Mouse (Mus musculus) heart, embryonic 12.5 days (tissue): ENCODE measurements at regions not wholly inside any gene's neighbourhood (a gene's known extent, or its start where the extent isn't known, plus 50 kb on each side); places are given as distances from the start of the nearest gene placed in this dataset.
A peak's percentile ranks its signal among the peaks of the same experiment; 100 is the strongest.

Experiments used
- ATAC-seq: fragments of 200-750 bp; cut with Nextera tagmentation; 2 replicates; pipeline ENCODE4 v1.8.0; 2017; ENCODE audit warnings: moderate TSS enrichment, moderate library complexity; ENCODE audit not compliant: insufficient number of reproducible peaks, low FRiP score
- H3K27ac ChIP-seq: fragments of 300-500 bp; sonication (generic); 2 replicates; pipeline ENCODE4 v1.5.1; 2016; ENCODE audit warnings: mild to moderate bottlenecking, moderate library complexity; ENCODE audit not compliant: poor library complexity, severe bottlenecking
- H3K27me3 ChIP-seq: fragments of 300-500 bp; sonication (generic); replicated peaks from 2 replicates; pipeline ENCODE4 v1.6.1; 2016; ENCODE audit warnings: mild to moderate bottlenecking, moderate library complexity
- H3K36me3 ChIP-seq: fragments of 300-500 bp; sonication (generic); 2 replicates; pipeline ENCODE4 v1.6.1; 2016; ENCODE audit warnings: mild to moderate bottlenecking, moderate library complexity
- H3K4me1 ChIP-seq: fragments of 300-500 bp; sonication (generic); replicated peaks from 2 replicates; pipeline ENCODE4 v1.6.1; 2016; ENCODE audit warnings: mild to moderate bottlenecking
- H3K4me2 ChIP-seq: fragments of 300-500 bp; sonication (generic); 2 replicates; pipeline ENCODE4 v1.6.1; 2016; ENCODE audit warnings: mild to moderate bottlenecking, moderate library complexity
- H3K4me3 ChIP-seq: fragments of 300-500 bp; sonication (generic); 2 replicates; pipeline ENCODE4 v1.5.1; 2016; ENCODE audit warnings: mild to moderate bottlenecking
- H3K9ac ChIP-seq: fragments of 300-500 bp; sonication (generic); 2 replicates; pipeline ENCODE4 v1.6.1; 2016; ENCODE audit warnings: mild to moderate bottlenecking, moderate library complexity
- H3K9me3 ChIP-seq: fragments of 300-500 bp; sonication (generic); replicated peaks from 2 replicates; pipeline ENCODE4 v1.6.1; 2016; ENCODE audit warnings: mild to moderate bottlenecking, moderate library complexity
- WGBS: fragments of 180-500 bp; shearing (Covaris S2); methylation state at CpG from one replicate; pipeline ENCODE4 v1.1.7; 2016; 5-methylcytosine and 5-hydroxymethylcytosine counted together

DNA sequence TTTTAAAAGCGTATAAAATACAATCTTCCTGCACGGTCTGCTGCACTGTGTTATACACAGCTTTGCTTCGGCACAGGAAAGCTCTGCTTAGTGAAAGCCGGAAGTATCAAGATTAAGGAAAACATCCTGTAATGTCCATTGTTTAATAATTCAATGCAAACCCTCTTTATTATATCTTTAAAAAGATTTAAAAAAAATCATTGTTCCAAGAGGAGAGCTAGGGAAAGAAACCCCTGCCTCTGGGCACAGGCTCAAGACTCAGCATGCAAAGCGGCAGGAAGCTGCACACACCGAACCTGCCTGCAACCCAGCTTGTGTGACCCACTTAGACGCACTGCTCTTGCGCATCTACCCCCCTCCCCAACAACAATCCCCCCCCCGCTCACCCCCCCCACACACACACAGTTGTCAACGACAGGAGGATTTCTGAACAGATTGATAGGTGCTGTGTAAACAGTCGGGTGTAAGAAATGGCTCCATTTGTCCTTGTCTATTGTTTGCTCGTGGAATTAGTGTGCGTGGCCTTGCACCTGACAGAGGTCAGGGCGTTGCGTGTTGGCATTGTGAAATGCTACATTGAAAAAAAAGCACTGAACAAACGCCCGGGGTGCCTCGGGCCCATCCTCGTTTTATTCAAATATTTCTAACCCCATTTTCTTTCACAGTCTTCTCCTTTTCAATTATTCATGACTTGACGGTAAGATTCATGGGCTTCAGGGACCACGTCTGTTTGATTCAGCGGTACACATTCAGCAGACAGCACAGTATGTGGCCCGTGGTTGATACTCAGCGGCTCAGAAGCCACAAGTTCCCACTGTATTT is 66.5 kb upstream of the Acbd6 start:
- Histone ChIP-seq H3K4me1 (peaks cover 5% of the 10 kb centered on the region), H3K36me3 (no peaks in the 10 kb centered on the region), H3K9ac (no peak overlapping the region), H3K4me2 (peak overlapping the region; percentile 20), H3K4me3 (no peak overlapping the region), H3K27me3 (no peaks in the 10 kb centered on the region), H3K9me3 (no peaks in the 10 kb centered on the region), H3K27ac (no peak overlapping the region)
- WGBS, result 64% methylated on average over 24 of the region's 24 CpGs
- ATAC-seq, result no peak

GRCm38 (mm10) chr1:155493333-155493732 is 64.6 kb upstream of the Acbd6 start:
- no peak overlapping the region for H3K27ac ChIP-seq
- no peak for ATAC-seq
- H3K9ac ChIP-seq, result no peak overlapping the region
- H3K4me2 ChIP-seq, result no peak overlapping the region
- peaks cover 5% of the 10 kb centered on the region for H3K4me1 ChIP-seq
- no peaks in the 10 kb centered on the region for H3K36me3 ChIP-seq
- 82% methylated on average over 6 of the region's 6 CpGs for WGBS
- H3K27me3 ChIP-seq, result no peaks in the 10 kb centered on the region
- H3K4me3 ChIP-seq, result no peak overlapping the region
- H3K9me3 ChIP-seq, result no peaks in the 10 kb centered on the region

GRCm38 (mm10) chr1:155493799-155494198 is 64.1 kb upstream of the Acbd6 start:
- Histone ChIP-seq H3K4me3 (no peak overlapping the region), H3K36me3 (no peaks in the 10 kb centered on the region), H3K9ac (no peak overlapping the region), H3K9me3 (no peaks in the 10 kb centered on the region), H3K4me1 (peaks cover 5% of the 10 kb centered on the region), H3K4me2 (no peak overlapping the region), H3K27me3 (no peaks in the 10 kb centered on the region), H3K27ac (no peak overlapping the region)
- no peak for ATAC-seq
- 53% methylated on average over 4 of the region's 4 CpGs for WGBS

DNA sequence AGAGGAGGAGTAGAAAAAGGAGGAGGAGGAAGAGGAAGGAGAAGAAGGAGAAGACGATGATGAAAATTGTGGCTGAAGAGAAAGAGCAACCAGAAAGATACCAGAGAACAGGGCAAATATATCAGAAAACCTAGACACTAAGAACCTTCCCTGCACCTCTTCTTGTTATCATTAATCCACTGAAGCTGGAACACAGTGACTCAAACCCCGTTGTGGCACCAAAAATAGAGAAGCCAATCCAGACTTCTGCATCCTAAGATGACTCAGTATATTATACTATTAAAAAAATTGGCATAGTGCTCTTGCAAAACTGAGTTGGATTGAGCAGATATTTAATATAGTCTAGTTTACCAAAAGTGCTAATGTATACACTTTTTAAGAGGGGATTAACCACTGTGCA is 63.6 kb upstream of the Acbd6 start:
- no peak overlapping the region for H3K9ac ChIP-seq
- no peaks in the 10 kb centered on the region for H3K9me3 ChIP-seq
- no peaks in the 10 kb centered on the region for H3K36me3 ChIP-seq
- no peaks in the 10 kb centered on the region for H3K27me3 ChIP-seq
- H3K4me2 ChIP-seq, result no peak overlapping the region
- no peak for ATAC-seq
- H3K4me1 ChIP-seq, result peaks cover 5% of the 10 kb centered on the region
- no peak overlapping the region for H3K4me3 ChIP-seq
- no peak overlapping the region for H3K27ac ChIP-seq
- 67% methylated on average over 2 of the region's 2 CpGs for WGBS

DNA sequence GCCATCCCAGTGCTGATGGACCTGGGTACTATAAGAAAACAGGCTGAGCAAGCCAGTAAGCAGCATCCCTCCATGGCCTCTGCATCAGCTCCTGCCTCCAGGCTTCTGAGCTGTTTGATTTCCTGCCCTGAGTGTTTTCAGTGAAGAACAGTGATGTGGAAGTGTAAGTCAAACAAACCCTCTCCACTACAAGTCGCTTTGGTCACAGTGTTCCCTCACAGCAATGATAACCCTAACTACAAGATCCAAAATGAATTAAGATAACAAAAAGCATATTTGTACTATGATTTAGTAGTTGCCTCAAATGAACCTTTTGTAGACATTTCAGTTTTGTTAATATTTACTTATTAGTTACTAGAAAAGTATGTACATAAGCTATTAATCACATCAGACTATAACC is 58.2 kb upstream of the Acbd6 start:
- Histone ChIP-seq H3K27me3 (no peaks in the 10 kb centered on the region), H3K9ac (no peak overlapping the region), H3K27ac (no peak overlapping the region), H3K9me3 (no peaks in the 10 kb centered on the region), H3K4me1 (peaks cover 11% of the 10 kb centered on the region), H3K36me3 (no peaks in the 10 kb centered on the region), H3K4me2 (no peak overlapping the region), H3K4me3 (no peak overlapping the region)
- no peak for ATAC-seq
- WGBS, result 94% methylated on average over 1 of the region's 1 CpGs

DNA sequence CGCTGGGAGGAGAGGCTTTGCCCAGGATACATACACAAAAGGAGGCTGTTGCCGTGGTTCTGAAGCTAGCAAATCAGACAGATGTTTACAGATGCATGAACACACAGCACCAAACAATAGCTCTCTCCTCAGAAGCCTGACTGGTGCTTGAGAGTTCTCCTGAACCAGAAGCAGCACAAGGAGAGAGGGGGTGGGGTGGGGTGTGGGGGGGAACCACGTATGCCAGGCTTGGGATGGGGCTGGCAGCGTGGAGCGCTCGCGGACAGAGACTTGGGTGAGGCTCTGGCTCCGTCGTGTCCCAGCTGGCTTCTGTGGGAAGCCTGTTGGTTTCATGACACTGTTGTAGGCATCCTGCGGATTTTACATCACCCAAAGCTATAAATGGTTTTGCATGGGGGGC is 55.1 kb upstream of the Acbd6 start:
- WGBS, result 74% methylated on average over 10 of the region's 10 CpGs
- ATAC-seq, result no peak

GRCm38 (mm10) chr1:155504581-155505328 is 53.2 kb upstream of the Acbd6 start:
- no peak overlapping the region for H3K4me3 ChIP-seq
- H3K4me1 ChIP-seq, result peaks cover 23% of the 10 kb centered on the region
- H3K27me3 ChIP-seq, result 0 out of 2 replicates have a peak, but pooled peaks cover 3% of the 10 kb centered on the region
- no peaks in the 10 kb centered on the region; the same call in 1 of the 2 replicates for H3K9me3 ChIP-seq
- ATAC-seq, result peak; percentile 89
- H3K27ac ChIP-seq, result peak overlapping the region; percentile 90
- no peaks in the 10 kb centered on the region for H3K36me3 ChIP-seq
- H3K9ac ChIP-seq, result no peak overlapping the region
- H3K4me2 ChIP-seq, result peak overlapping the region; percentile 23
- WGBS, result 14% methylated on average over 12 of the region's 12 CpGs

More for the DNA sequence above, 55.1 kb upstream of the Acbd6 start:
- Histone ChIP-seq H3K4me1 (peaks cover 23% of the 10 kb centered on the region), H3K4me3 (no peak overlapping the region), H3K27me3 (0 out of 2 replicates have a peak, but pooled peaks cover 3% of the 10 kb centered on the region), H3K9ac (no peak overlapping the region), H3K9me3 (no peaks in the 10 kb centered on the region), H3K36me3 (no peaks in the 10 kb centered on the region), H3K27ac (no peak overlapping the region), H3K4me2 (no peak overlapping the region)

DNA sequence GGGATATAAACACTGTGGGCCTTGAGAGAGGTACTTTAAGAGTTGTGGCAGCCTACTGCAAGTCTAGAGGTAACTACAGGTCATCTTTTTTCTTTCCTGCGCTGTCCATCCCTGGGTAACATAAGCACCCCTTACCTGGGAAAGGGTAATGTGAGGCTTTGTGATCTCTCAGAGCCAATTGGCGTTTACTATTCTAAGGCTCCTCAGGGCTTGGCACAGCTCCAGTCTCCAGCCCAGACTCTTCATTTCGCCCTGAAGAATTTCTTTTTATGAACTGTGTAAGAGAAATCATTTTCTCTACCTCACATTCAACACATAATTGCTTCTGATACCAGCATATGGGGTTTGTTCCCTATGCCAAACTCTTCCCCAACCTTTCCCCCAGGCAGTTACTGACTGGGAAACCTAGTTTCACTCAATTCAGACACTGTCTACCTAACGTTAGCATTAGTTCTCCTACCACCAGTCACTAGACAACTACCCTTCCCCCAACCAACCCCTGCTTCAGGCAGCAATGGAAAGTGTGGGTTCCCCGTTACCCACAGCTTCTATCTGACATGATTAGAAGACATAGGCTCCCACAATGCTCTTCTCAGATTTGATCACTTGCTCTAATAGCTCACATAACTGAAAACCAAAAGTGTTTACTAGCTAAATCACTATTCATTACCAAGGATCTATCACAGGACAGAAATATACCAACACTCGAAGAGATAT is 52.4 kb upstream of the Acbd6 start:
- 59% methylated on average over 6 of the region's 6 CpGs for WGBS
- Histone ChIP-seq H3K9ac (no peak overlapping the region), H3K4me1 (peaks cover 23% of the 10 kb centered on the region), H3K9me3 (no peaks in the 10 kb centered on the region; the same call in 1 of the 2 replicates), H3K36me3 (no peaks in the 10 kb centered on the region), H3K4me2 (peak overlapping the region; percentile 23), H3K27me3 (0 out of 2 replicates have a peak, but pooled peaks cover 3% of the 10 kb centered on the region), H3K27ac (peak overlapping the region; percentile 90), H3K4me3 (no peak overlapping the region)
- 0 out of 2 replicates have a peak, but pooled peaks have one; percentile 13 for ATAC-seq
